Mouse (Mus musculus) cortical plate, adult 2 months (tissue): ENCODE data around the gene Slc35e3. TPM values are rescaled to one million over a fixed set of nuclear protein-coding genes. Genes with fewer than 3 reads are reported as not detected.
"Not testable (repeated sequence)": the region's sequence is repeated elsewhere in the genome, so short reads cannot be mapped to it uniquely, and the experiment has no call there.

ENCODE experiments used
- H3K27ac ChIP-seq: fragments of 200-500 bp; 2 replicates; pipeline ENCODE4 v1.5.1; 2012; ENCODE audit warnings: low read length, control low read depth, inconsistent platforms; ENCODE audit not compliant: insufficient read depth
- H3K4me1 ChIP-seq: fragments of 200-500 bp; 2 replicates; pipeline ENCODE4 v1.6.1; 2011; ENCODE audit warnings: low read length; ENCODE audit not compliant: control insufficient read depth, insufficient read depth
- H3K4me3 ChIP-seq: fragments of 200-500 bp; 2 replicates; pipeline ENCODE4 v1.5.1; 2011; ENCODE audit warnings: mild to moderate bottlenecking, low read length, control low read depth; ENCODE audit not compliant: insufficient read depth
- CTCF ChIP-seq: fragments of 200-500 bp; IDR thresholded peaks from 2 replicates; pipeline ENCODE4 v1.5.1; 2011; ENCODE audit warnings: mild to moderate bottlenecking, control low read depth, low read length; ENCODE audit not compliant: insufficient read depth; ENCODE audit errors: extremely low read depth
- POLR2A ChIP-seq: fragments of 200-500 bp; IDR thresholded peaks from 2 replicates; pipeline ENCODE4 v1.6.1; 2011; ENCODE audit warnings: mild to moderate bottlenecking, low read length, control low read depth; ENCODE audit not compliant: insufficient read depth; ENCODE audit errors: extremely low read depth
- polyA plus RNA-seq: library from polyadenylated mRNA; depleted of rRNA; stranded (reverse); fragments of >200 nt; gene quantifications from 2 replicates; pipeline ENCODE4 v1.2.3, GENCODE M21; 2012

Gene Slc35e3
- polyA plus RNA-seq, 1 experiment: 20.0 TPM

- no peak overlapping the region for H3K4me3 ChIP-seq
- no peak overlapping the region for H3K27ac ChIP-seq
- no peaks in the 10 kb centered on the region for H3K4me1 ChIP-seq
- TF ChIP-seq POLR2A (no peak), CTCF (no peak)
Observed at GRCm38 (mm10) chr10:117764598-117764997, 18.4 kb upstream of the Slc35e3 start.

GRCm38 (mm10) chr10:117763588-117764190 is 17.5 kb upstream of the Slc35e3 start:
- Histone ChIP-seq H3K4me1 (no peaks in the 10 kb centered on the region), H3K4me3 (no peak overlapping the region), H3K27ac (no peak overlapping the region)
- TF ChIP-seq CTCF (no peak), POLR2A (no peak)

- TF ChIP-seq POLR2A (no peak), CTCF (no peak)
- Histone ChIP-seq H3K27ac (no peak overlapping the region), H3K4me3 (no peak overlapping the region), H3K4me1 (no peaks in the 10 kb centered on the region)
Observed at GRCm38 (mm10) chr10:117762966-117763365, 16.8 kb upstream of the Slc35e3 start.

GRCm38 (mm10) chr10:117762281-117762830 is 16.2 kb upstream of the Slc35e3 start:
- H3K4me1 ChIP-seq: no peaks in the 10 kb centered on the region
- H3K27ac ChIP-seq: no peak overlapping the region
- TF ChIP-seq CTCF (no peak), POLR2A (no peak)
- H3K4me3 ChIP-seq: no peak overlapping the region

GRCm38 (mm10) chr10:117761551-117761950 is 15.4 kb upstream of the Slc35e3 start:
- Histone ChIP-seq H3K4me1 (no peaks in the 10 kb centered on the region), H3K27ac (no peak overlapping the region), H3K4me3 (no peak overlapping the region)
- no peak for TF ChIP-seq CTCF
- TF ChIP-seq POLR2A: no peak

- H3K4me1 ChIP-seq: no peaks in the 10 kb centered on the region
- TF ChIP-seq POLR2A: no peak
- TF ChIP-seq CTCF: no peak
- H3K27ac ChIP-seq: no peak overlapping the region
- no peak overlapping the region for H3K4me3 ChIP-seq
Observed at GRCm38 (mm10) chr10:117760831-117761335, 14.7 kb upstream of the Slc35e3 start.

- H3K4me1 ChIP-seq: no peaks in the 10 kb centered on the region
- H3K27ac ChIP-seq: no peak overlapping the region
- H3K4me3 ChIP-seq: no peak overlapping the region
- TF ChIP-seq CTCF (no peak), POLR2A (no peak)
Observed at GRCm38 (mm10) chr10:117759844-117760630, 13.9 kb upstream of the Slc35e3 start.

GRCm38 (mm10) chr10:117758749-117759727 is 12.9 kb upstream of the Slc35e3 start:
- H3K4me3 ChIP-seq: no peak overlapping the region
- no peak overlapping the region for H3K27ac ChIP-seq
- no peaks in the 10 kb centered on the region for H3K4me1 ChIP-seq
- no peak for TF ChIP-seq POLR2A
- no peak for TF ChIP-seq CTCF

- H3K4me1 ChIP-seq, H3K27ac ChIP-seq, H3K4me3 ChIP-seq: not testable (repeated sequence)
Observed at GRCm38 (mm10) chr10:117758344-117758743, 12.2 kb upstream of the Slc35e3 start.

GRCm38 (mm10) chr10:117757796-117758342 is 11.7 kb upstream of the Slc35e3 start:
- Histone ChIP-seq H3K4me3 (no peak overlapping the region), H3K4me1 (no peaks in the 10 kb centered on the region), H3K27ac (no peak overlapping the region)
- TF ChIP-seq POLR2A: no peak
- TF ChIP-seq CTCF: no peak
